Mouse (Mus musculus) urinary bladder, adult 2 months (tissue): ENCODE results near the gene Rapgef1. TPM values are rescaled to one million over a fixed set of nuclear protein-coding genes. Genes with fewer than 3 reads are reported as not detected.
"Not testable (repeated sequence)": the region's sequence is repeated elsewhere in the genome, so short reads cannot be mapped to it uniquely, and the experiment has no call there.

ENCODE experiments used
- DNase-seq: peaks from one replicate; pipeline ENCODE4 v3.0.0; 2022; ENCODE audit warnings: low spot score
- polyA plus RNA-seq: library from polyadenylated mRNA; depleted of rRNA; stranded (reverse); fragments of >200 nt; gene quantifications from 2 replicates; pipeline ENCODE4 v1.2.3, GENCODE M21; 2012

Rapgef1 gene
- polyA plus RNA-seq, 1 experiment = 29.0 TPM

GRCm38 (mm10) chr2:29623247-29624090 lies 3.9 kb downstream of the Rapgef1 start:
- no peak for DNase-seq

- DNase-seq = peak; percentile 17
Observed at GRCm38 (mm10) chr2:29624091-29624608, 4.6 kb downstream of the Rapgef1 start.

GRCm38 (mm10) chr2:29624739-29625138 lies 5.2 kb downstream of the Rapgef1 start:
- DNase-seq = no peak

- no peak for DNase-seq
Observed at GRCm38 (mm10) chr2:29625573-29626200, 6.2 kb downstream of the Rapgef1 start.

- DNase-seq = no peak
Observed at GRCm38 (mm10) chr2:29627337-29627736, 7.8 kb downstream of the Rapgef1 start.

- no peak for DNase-seq
Observed at GRCm38 (mm10) chr2:29628186-29628585, 8.7 kb downstream of the Rapgef1 start.

GRCm38 (mm10) chr2:29628763-29629181 lies 9.3 kb downstream of the Rapgef1 start:
- no peak for DNase-seq

GRCm38 (mm10) chr2:29629311-29629710 lies 9.8 kb downstream of the Rapgef1 start:
- DNase-seq = no peak

- DNase-seq = no peak
Observed at GRCm38 (mm10) chr2:29630141-29630771, 10.7 kb downstream of the Rapgef1 start.

GRCm38 (mm10) chr2:29631020-29631419 lies 11.5 kb downstream of the Rapgef1 start:
- no peak for DNase-seq

GRCm38 (mm10) chr2:29631564-29632167 lies 12.1 kb downstream of the Rapgef1 start:
- DNase-seq = not testable (repeated sequence)

- no peak for DNase-seq
Observed at GRCm38 (mm10) chr2:29632168-29632662, 12.7 kb downstream of the Rapgef1 start.

- peak; percentile 53 for DNase-seq
Observed at GRCm38 (mm10) chr2:29633101-29633554, 13.6 kb downstream of the Rapgef1 start.

- DNase-seq = no peak
Observed at GRCm38 (mm10) chr2:29633782-29634181, 14.3 kb downstream of the Rapgef1 start.

- no peak for DNase-seq
Observed at GRCm38 (mm10) chr2:29634541-29634940, 15.0 kb downstream of the Rapgef1 start.

- no peak for DNase-seq
Observed at GRCm38 (mm10) chr2:29635966-29636507, 16.5 kb downstream of the Rapgef1 start.

GRCm38 (mm10) chr2:29637528-29637927 lies 18.0 kb downstream of the Rapgef1 start:
- no peak for DNase-seq

- DNase-seq = no peak
Observed at GRCm38 (mm10) chr2:29639377-29639776, 19.9 kb downstream of the Rapgef1 start.

GRCm38 (mm10) chr2:29639953-29640743 lies 20.6 kb downstream of the Rapgef1 start:
- no peak for DNase-seq

GRCm38 (mm10) chr2:29641707-29642106 lies 22.2 kb downstream of the Rapgef1 start:
- DNase-seq = no peak

GRCm38 (mm10) chr2:29643418-29643817 lies 23.9 kb downstream of the Rapgef1 start:
- DNase-seq = no peak
